Mouse (Mus musculus): ENCODE data around the gene Cpm. TPM values are rescaled to one million over a fixed set of nuclear protein-coding genes. Genes with fewer than 3 reads are reported as not detected.

The Cpm gene
- polyA plus RNA-seq, 1 experiment from 2014 or later, result 4.7 TPM

DNA sequence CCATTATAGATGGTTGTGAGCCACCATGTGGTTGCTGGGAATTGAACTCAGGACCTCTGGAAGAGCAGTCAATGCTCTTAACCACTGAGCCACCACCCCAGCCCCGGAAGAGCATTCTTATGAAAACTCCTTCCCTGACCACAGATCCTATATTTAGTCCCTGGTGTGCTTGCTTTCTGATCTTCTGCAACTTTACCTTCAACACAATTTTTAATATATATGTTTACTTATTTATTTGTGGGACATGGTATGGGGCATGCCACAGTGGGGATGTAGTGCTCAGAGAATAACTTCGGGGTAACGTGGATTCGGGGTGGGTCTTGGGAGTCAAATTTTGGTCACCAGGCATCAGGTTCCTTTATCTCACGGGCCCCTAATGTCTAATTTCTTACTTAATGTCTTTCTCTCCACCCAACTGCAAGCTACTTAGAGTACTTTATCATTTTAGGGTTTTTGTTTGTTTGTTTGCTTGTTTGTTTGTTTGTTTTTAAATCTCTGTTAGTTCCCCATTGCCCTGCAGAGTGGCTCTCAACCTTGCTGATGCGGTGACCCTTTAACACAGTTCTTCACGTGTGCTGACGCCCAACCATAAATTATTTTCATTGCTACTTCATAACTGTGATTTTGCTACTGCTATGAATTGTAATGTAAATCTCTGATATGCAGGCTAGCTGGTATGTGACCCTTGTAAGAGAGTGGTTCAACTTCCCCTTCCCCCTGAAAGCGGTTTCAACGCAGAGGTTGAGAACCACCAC lies 39.4 kb downstream of the Cpm start:
- Histone ChIP-seq H3K4me3 (no peak overlapping the region), H3K4me1 (peaks cover 6% of the 10 kb centered on the region; the same call in 1 of the 2 replicates), H3K9ac (no peak overlapping the region), H3K36me3 (ENCODE audit: poor library complexity, severe bottlenecking) (no peaks in the 10 kb centered on the region), H3K9me3 (replicated peaks) (no peaks in the 10 kb centered on the region), H3K27ac (no peak overlapping the region), H3K27me3 (no peaks in the 10 kb centered on the region), H3K4me2 (no peak overlapping the region)
- 92% methylated on average over 10 of the region's 10 CpGs for WGBS
- ATAC-seq, result no peak

- no peaks in the 10 kb centered on the region for H3K36me3 ChIP-seq (ENCODE audit: poor library complexity, severe bottlenecking)
- no peak for ATAC-seq
- H3K27me3 ChIP-seq, result no peaks in the 10 kb centered on the region
- WGBS, result 79% methylated on average over 10 of the region's 10 CpGs
- H3K9me3 ChIP-seq (replicated peaks), result no peaks in the 10 kb centered on the region
- no peak overlapping the region for H3K9ac ChIP-seq
- H3K4me1 ChIP-seq, result peaks cover 6% of the 10 kb centered on the region; the same call in 1 of the 2 replicates
- no peak overlapping the region for H3K4me2 ChIP-seq
- no peak overlapping the region for H3K27ac ChIP-seq
- H3K4me3 ChIP-seq, result no peak overlapping the region
These were observed 40.3 kb downstream of the Cpm start for GRCm38 (mm10) chr10:117669449-117670090.

- no peaks in the 10 kb centered on the region for H3K27me3 ChIP-seq
- peaks cover 6% of the 10 kb centered on the region; the same call in 1 of the 2 replicates for H3K4me1 ChIP-seq
- H3K36me3 ChIP-seq (ENCODE audit: poor library complexity, severe bottlenecking), result no peaks in the 10 kb centered on the region
- ATAC-seq, result no peak
- no peak overlapping the region for H3K4me2 ChIP-seq
- no peak overlapping the region for H3K4me3 ChIP-seq
- no peak overlapping the region for H3K9ac ChIP-seq
- 66% methylated on average over 3 of the region's 3 CpGs for WGBS
- no peaks in the 10 kb centered on the region for H3K9me3 ChIP-seq (replicated peaks)
- no peak overlapping the region for H3K27ac ChIP-seq
These were observed 40.8 kb downstream of the Cpm start for GRCm38 (mm10) chr10:117670092-117670491.

DNA sequence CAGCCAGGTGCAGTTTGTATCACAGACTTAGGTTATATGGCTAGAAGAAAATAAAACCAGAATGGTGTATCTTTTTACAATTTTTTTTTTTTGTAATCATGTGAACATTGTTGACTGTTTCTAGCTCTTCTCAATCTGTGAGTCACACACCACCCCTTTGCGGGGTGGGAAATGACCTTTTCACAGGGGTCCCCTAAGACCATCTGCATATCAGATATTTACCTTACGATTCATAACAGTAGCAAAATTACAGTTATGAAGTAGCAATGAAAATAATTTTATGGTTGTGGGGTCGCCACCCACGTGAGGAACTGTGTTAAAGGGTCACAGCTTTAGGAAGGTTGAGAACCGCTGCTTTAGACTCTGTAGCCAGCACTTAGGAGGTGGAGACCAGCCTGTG lies 41.5 kb downstream of the Cpm start:
- H3K4me2 ChIP-seq, result no peak overlapping the region
- H3K36me3 ChIP-seq (ENCODE audit: poor library complexity, severe bottlenecking), result no peaks in the 10 kb centered on the region
- H3K4me3 ChIP-seq, result no peak overlapping the region
- no peaks in the 10 kb centered on the region for H3K9me3 ChIP-seq (replicated peaks)
- 86% methylated on average over 5 of the region's 5 CpGs for WGBS
- no peak overlapping the region for H3K9ac ChIP-seq
- no peaks in the 10 kb centered on the region for H3K27me3 ChIP-seq
- peaks cover 11% of the 10 kb centered on the region; the same call in 1 of the 2 replicates for H3K4me1 ChIP-seq
- no peak for ATAC-seq
- no peak overlapping the region for H3K27ac ChIP-seq

DNA sequence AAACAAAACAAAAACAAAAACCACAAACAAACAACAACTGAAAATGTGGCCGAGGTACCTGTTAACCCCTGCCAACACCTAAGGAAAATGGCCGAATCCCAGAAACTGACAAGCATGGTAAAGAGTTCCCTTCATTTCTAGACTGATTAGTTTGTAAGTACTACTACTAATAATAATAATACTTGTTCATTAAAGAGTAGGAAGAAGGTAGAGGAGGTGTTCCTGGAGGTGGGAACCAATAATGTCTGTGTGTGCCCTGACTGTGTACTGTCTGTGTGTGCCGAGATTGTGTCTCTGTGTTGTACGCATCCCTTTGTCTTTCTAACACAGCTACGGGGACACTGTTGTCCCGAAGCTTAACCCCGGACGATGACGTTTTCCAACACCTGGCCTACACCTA lies 42.0 kb downstream of the Cpm start:
- no peak for ATAC-seq
- no peak overlapping the region for H3K4me3 ChIP-seq
- H3K27me3 ChIP-seq, result no peaks in the 10 kb centered on the region
- no peaks in the 10 kb centered on the region for H3K36me3 ChIP-seq (ENCODE audit: poor library complexity, severe bottlenecking)
- H3K4me2 ChIP-seq, result no peak overlapping the region
- H3K9me3 ChIP-seq (replicated peaks), result no peaks in the 10 kb centered on the region
- 87% methylated on average over 9 of the region's 9 CpGs for WGBS
- H3K4me1 ChIP-seq, result peaks cover 15% of the 10 kb centered on the region; the same call in 1 of the 2 replicates
- H3K9ac ChIP-seq, result no peak overlapping the region
- no peak overlapping the region for H3K27ac ChIP-seq

DNA sequence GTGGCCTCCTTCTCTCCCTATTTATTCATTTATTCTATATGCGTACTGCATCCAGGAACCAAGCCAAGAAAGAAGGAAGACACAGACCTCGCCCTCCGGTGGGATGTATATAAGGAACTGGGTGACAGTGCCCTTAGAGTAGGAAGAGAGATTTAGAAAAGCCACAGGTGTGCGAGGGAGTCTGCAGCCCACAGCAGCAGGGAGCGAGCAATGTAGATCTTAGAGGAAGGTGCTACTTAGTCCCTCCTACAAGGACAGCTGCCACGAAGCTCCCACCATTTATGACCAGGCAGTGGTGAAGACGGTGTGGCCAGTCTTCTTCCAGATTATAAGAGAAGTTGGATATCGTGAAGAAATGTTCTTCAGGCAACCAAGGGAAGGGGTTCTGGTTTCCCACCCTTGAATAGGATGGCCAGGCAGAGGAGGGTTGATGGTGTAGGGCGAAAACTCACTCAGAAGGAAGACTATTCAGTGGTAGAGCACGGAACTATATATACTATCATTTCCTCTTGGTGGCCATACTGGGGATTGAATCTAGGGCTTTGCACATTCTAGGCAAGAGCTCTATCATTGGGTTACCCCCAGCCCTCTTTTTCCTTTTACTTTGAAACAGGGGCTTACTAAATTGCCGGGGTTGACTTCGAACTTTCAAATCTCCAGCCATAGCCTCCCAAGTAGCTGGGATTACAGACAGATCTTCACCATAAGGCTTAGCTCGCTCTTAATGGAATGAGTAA lies 42.8 kb downstream of the Cpm start:
- H3K27me3 ChIP-seq, result no peaks in the 10 kb centered on the region
- no peak overlapping the region for H3K4me3 ChIP-seq
- H3K4me1 ChIP-seq, result peaks cover 21% of the 10 kb centered on the region; the same call in 1 of the 2 replicates
- H3K9me3 ChIP-seq (replicated peaks), result no peaks in the 10 kb centered on the region
- 88% methylated on average over 13 of the region's 13 CpGs for WGBS
- H3K36me3 ChIP-seq (ENCODE audit: poor library complexity, severe bottlenecking), result no peaks in the 10 kb centered on the region
- no peak overlapping the region for H3K27ac ChIP-seq
- no peak overlapping the region for H3K4me2 ChIP-seq
- H3K9ac ChIP-seq, result no peak overlapping the region
- ATAC-seq, result no peak

- H3K27me3 ChIP-seq, result no peaks in the 10 kb centered on the region
- no peak overlapping the region for H3K9ac ChIP-seq
- H3K36me3 ChIP-seq (ENCODE audit: poor library complexity, severe bottlenecking), result no peaks in the 10 kb centered on the region
- no peak overlapping the region for H3K4me2 ChIP-seq
- ATAC-seq, result peak; percentile 61
- peaks cover 21% of the 10 kb centered on the region; the same call in 1 of the 2 replicates for H3K4me1 ChIP-seq
- 51% methylated on average over 7 of the region's 7 CpGs for WGBS
- H3K27ac ChIP-seq, result no peak overlapping the region
- H3K4me3 ChIP-seq, result no peak overlapping the region
- H3K9me3 ChIP-seq (replicated peaks), result no peaks in the 10 kb centered on the region
These were observed 43.4 kb downstream of the Cpm start for GRCm38 (mm10) chr10:117672693-117673092.

DNA sequence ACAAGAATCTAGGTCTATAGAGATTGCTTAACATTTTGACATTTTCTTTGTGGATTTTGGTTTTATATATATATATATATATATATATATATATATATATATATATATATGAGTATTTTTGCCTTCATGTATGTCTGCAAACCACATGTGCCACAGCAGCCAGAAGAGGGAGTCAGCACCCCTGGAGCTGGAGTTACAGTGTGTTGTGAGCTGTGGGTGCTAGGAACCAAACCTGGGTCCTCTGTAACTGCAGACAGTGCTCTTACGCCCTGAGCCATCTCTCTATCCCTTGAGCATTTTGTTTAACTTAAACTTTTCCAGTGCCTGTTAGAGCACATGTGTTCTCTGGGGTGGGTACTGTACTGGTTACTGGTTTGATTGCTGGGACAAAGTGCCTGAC lies 44.6 kb downstream of the Cpm start:
- H3K4me2 ChIP-seq, result no peak overlapping the region
- no peaks in the 10 kb centered on the region for H3K27me3 ChIP-seq
- no peaks in the 10 kb centered on the region for H3K9me3 ChIP-seq (replicated peaks)
- no peak for ATAC-seq
- no peak overlapping the region for H3K9ac ChIP-seq
- no peak overlapping the region for H3K27ac ChIP-seq
- H3K36me3 ChIP-seq (ENCODE audit: poor library complexity, severe bottlenecking), result no peaks in the 10 kb centered on the region
- H3K4me3 ChIP-seq, result no peak overlapping the region
- 89% methylated on average over 1 of the region's 1 CpGs for whole genome bisulfite sequencing
- H3K4me1 ChIP-seq, result peaks cover 21% of the 10 kb centered on the region; the same call in 1 of the 2 replicates

DNA sequence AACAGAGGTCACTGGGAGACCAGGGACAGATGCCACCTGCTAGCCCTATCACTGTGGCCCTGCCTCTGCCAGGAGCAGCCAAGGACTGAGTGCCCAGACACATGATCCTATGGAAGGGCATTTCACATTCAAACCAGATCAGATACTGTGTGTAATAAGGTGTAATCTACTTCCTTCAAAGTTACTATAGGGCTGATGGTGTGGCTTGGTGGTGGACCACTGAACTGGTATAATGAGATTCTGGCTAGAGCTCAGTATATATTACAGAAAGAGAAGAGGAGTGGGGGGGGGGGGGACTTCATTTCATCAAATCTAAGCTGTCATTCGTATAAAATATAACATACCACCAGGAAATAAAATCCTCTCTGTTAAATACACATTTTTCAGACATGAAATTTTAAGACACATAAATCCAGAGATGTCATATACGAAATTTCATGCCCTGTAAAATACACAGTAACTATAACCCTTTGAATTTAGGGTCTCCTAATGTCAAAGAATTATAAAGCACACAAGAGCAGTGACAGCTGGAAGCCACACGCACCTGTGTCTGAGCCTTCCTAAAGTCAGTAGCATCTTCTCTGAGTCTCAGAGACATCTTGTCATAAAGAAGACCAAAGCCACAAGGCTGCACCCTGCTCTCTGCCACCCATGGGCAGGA lies 45.2 kb downstream of the Cpm start:
- ATAC-seq, result no peak
- 83% methylated on average over 3 of the region's 3 CpGs for WGBS
- H3K4me1 ChIP-seq, result peaks cover 21% of the 10 kb centered on the region; the same call in 1 of the 2 replicates
- H3K9me3 ChIP-seq (replicated peaks), result no peaks in the 10 kb centered on the region
- no peak overlapping the region for H3K4me3 ChIP-seq
- H3K27ac ChIP-seq, result no peak overlapping the region
- no peaks in the 10 kb centered on the region for H3K27me3 ChIP-seq
- no peaks in the 10 kb centered on the region for H3K36me3 ChIP-seq (ENCODE audit: poor library complexity, severe bottlenecking)
- no peak overlapping the region for H3K9ac ChIP-seq
- no peak overlapping the region for H3K4me2 ChIP-seq

- H3K27ac ChIP-seq, result peak overlapping the region; percentile 72
- peaks cover 21% of the 10 kb centered on the region; the same call in 1 of the 2 replicates for H3K4me1 ChIP-seq
- H3K27me3 ChIP-seq, result no peaks in the 10 kb centered on the region
- peak; percentile 87 for ATAC-seq
- peak overlapping the region; percentile 64 for H3K4me2 ChIP-seq
- 38% methylated on average over 20 of the region's 20 CpGs for WGBS
- no peaks in the 10 kb centered on the region for H3K9me3 ChIP-seq (replicated peaks)
- H3K4me3 ChIP-seq, result peak overlapping the region; percentile 38
- no peaks in the 10 kb centered on the region for H3K36me3 ChIP-seq (ENCODE audit: poor library complexity, severe bottlenecking)
- peak overlapping the region; percentile 35; the same call in 1 of the 2 replicates for H3K9ac ChIP-seq
These were observed 46.1 kb downstream of the Cpm start for GRCm38 (mm10) chr10:117675096-117676035.
